9 mouse cellular contexts compared by ENCODE assay signal in genomic region chr14:25816416-25816815, GRCm38 (mm10). TPM values are rescaled to one million over a fixed set of nuclear protein-coding genes. Genes with fewer than 3 reads are reported as not detected.
DNase-seq lines count a peak whose midpoint lies in the region; ATAC-seq and TF ChIP-seq lines count a peak whose summit lies in the region.
"Had no signal": no experiment of that assay in that cellular context is flagged by ENCODE, and none has a peak within 500 bp of the region (broad histone marks: within the 10 kb centered on the region; RNA-seq: fewer than 3 reads in every experiment).

No protein-coding gene starts in this region.

- TF ChIP-seq EP300 in heart, postnatal 0 days (IDR thresholded peaks at IDR 0.05; ENCODE audit: low read depth), result no peak

- H3K27me3 ChIP-seq in embryonic facial prominence, embryonic 13.5 days, result no peaks in the 10 kb centered on the region
- H3K27me3 ChIP-seq in heart, postnatal 0 days (ENCODE audit: control insufficient read depth, insufficient read depth, low read length), result no peaks in the 10 kb centered on the region
- H3K27me3 ChIP-seq: liver, embryonic 13.5 days had no signal

- H3K4me3 ChIP-seq in embryonic facial prominence, embryonic 13.5 days, result no peak overlapping the region
- H3K4me3 ChIP-seq in heart, postnatal 0 days (ENCODE audit: low read depth, low read length), result no peak overlapping the region
- H3K4me3 ChIP-seq: liver, embryonic 13.5 days had no signal

- peak; percentile 79 for DNase-seq in ES-CJ7 (ENCODE audit: low read depth, low spot score)
- peak; percentile 62 for DNase-seq in adrenal gland, postnatal 25 days
- peak; percentile 82 for DNase-seq in heart, postnatal 0 days (ENCODE audit: low spot score)
- DNase-seq in layer of hippocampus, adult 18-20 months (ENCODE audit: low spot score in 2 of 2), result peak; percentile 52 to 76
- DNase-seq in lung, postnatal 10 days, result peak; percentile 87
- DNase-seq in retina, postnatal 7 days (ENCODE audit: low read depth, low spot score), result peak; percentile 28
- DNase-seq in c-Kit-positive CD71-positive TER-119-positive erythroid progenitor cells, embryonic 14.5 days (ENCODE audit: low spot score), result no peak
- DNase-seq: liver, embryonic 13.5 days had no signal

- no peaks in the 10 kb centered on the region for H3K9me3 ChIP-seq in embryonic facial prominence, embryonic 13.5 days
- H3K9me3 ChIP-seq in heart, postnatal 0 days (replicated peaks; ENCODE audit: control insufficient read depth, low read length), result no peaks in the 10 kb centered on the region
- H3K9me3 ChIP-seq: liver, embryonic 13.5 days had no signal

- peak; percentile 37; the same call in 1 of the 2 replicates for ATAC-seq in embryonic facial prominence, embryonic 13.5 days (ENCODE audit: insufficient number of reproducible peaks, insufficient read depth, low FRiP score, low TSS enrichment, low read depth)
- peak; percentile 79 for ATAC-seq in heart, postnatal 0 days (ENCODE audit: insufficient read depth, low read depth)

- 11% methylated on average over 9 of the region's 9 CpGs for WGBS in embryonic facial prominence, embryonic 13.5 days
- WGBS in heart, postnatal 0 days, result 6% methylated on average over 9 of the region's 9 CpGs

- H3K36me3 ChIP-seq in embryonic facial prominence, embryonic 13.5 days, result no peaks in the 10 kb centered on the region
- no peaks in the 10 kb centered on the region for H3K36me3 ChIP-seq in heart, postnatal 0 days (replicated peaks; ENCODE audit: control insufficient read depth, insufficient read depth, low read length)
- H3K36me3 ChIP-seq: liver, embryonic 13.5 days had no signal

- H3K27ac ChIP-seq in embryonic facial prominence, embryonic 13.5 days, result no peak overlapping the region
- no peak overlapping the region for H3K27ac ChIP-seq in heart, postnatal 0 days (ENCODE audit: low read depth)
- H3K27ac ChIP-seq: liver, embryonic 13.5 days had no signal

- 0 out of 2 replicates have a peak, but pooled peaks cover 4% of the 10 kb centered on the region for H3K4me1 ChIP-seq in embryonic facial prominence, embryonic 13.5 days
- H3K4me1 ChIP-seq in heart, postnatal 0 days (ENCODE audit: control insufficient read depth, insufficient read depth), result 0 out of 2 replicates have a peak, but pooled peaks cover 3% of the 10 kb centered on the region
- H3K4me1 ChIP-seq: liver, embryonic 13.5 days had no signal

- H3K9ac ChIP-seq in embryonic facial prominence, embryonic 13.5 days, result no peak overlapping the region
- no peak overlapping the region for H3K9ac ChIP-seq in heart, postnatal 0 days (replicated peaks; ENCODE audit: low read depth, low read length)
- H3K9ac ChIP-seq: liver, embryonic 13.5 days had no signal

- H3K4me2 ChIP-seq in embryonic facial prominence, embryonic 13.5 days, result no peak overlapping the region
- no peak overlapping the region for H3K4me2 ChIP-seq in heart, postnatal 0 days (ENCODE audit: low read depth, low read length)
- H3K4me2 ChIP-seq: liver, embryonic 13.5 days had no signal

- TF ChIP-seq CTCF in heart, postnatal 0 days (IDR thresholded peaks at IDR 0.05; ENCODE audit: low read depth), result peak; percentile 96

RNA-seq across cellular contexts. Expression of gene Anxa11, which starts 25.5 kb away (rescaled TPM):
- total RNA-seq in adrenal gland, postnatal 25 days (2021), result 70.1 and 72.0 TPM in 2 replicates
- polyA plus RNA-seq in embryonic facial prominence, embryonic 13.5 days (2015; fragmentation: Nextera tagmentation; extraction: Ambion mirVana), result 15.4 and 15.9 TPM in 2 replicates
- total RNA-seq in heart, postnatal 0 days (2014; rRNA removed; ENCODE audit: low replicate concordance), result 21.1 and 46.2 TPM in 2 replicates
- polyA plus RNA-seq in heart, postnatal 0 days (2015; fragmentation: Nextera tagmentation; extraction: Ambion mirVana), result 34.9 and 36.8 TPM in 2 replicates
- total RNA-seq in layer of hippocampus, adult 18-20 months (2021), result 10 to 100 TPM; 78.6 to 84.7 TPM

RNA-seq across cellular contexts. Expression of gene Zcchc24, which starts 47.6 kb away (rescaled TPM):
- 16.2 and 18.4 TPM in 2 replicates for total RNA-seq in adrenal gland, postnatal 25 days (2021)
- polyA plus RNA-seq in embryonic facial prominence, embryonic 13.5 days (2015; fragmentation: Nextera tagmentation; extraction: Ambion mirVana), result 29.4 and 32.7 TPM in 2 replicates
- 36.6 and 40.3 TPM in 2 replicates for total RNA-seq in heart, postnatal 0 days (2014; rRNA removed; ENCODE audit: low replicate concordance)
- 14.9 and 18.5 TPM in 2 replicates for polyA plus RNA-seq in heart, postnatal 0 days (2015; fragmentation: Nextera tagmentation; extraction: Ambion mirVana)
- 10 to 100 TPM; 61.8 to 65.7 TPM for total RNA-seq in layer of hippocampus, adult 18-20 months (2021)
